Mouse (Mus musculus) kidney, embryonic 15.5 days (tissue): ENCODE results near the gene Atxn2. TPM values are rescaled to one million over a fixed set of nuclear protein-coding genes. Genes with fewer than 3 reads are reported as not detected.
"Not testable (repeated sequence)": the region's sequence is repeated elsewhere in the genome, so short reads cannot be mapped to it uniquely, and the experiment has no call there.

Experiments used
- ATAC-seq: fragments of 200-750 bp; cut with Nextera tagmentation; replicated peaks from 2 replicates; pipeline ENCODE4 v1.8.0; 2017; ENCODE audit warnings: moderate TSS enrichment; ENCODE audit not compliant: low FRiP score
- H3K27ac ChIP-seq: fragments of 300-500 bp; sonication (generic); 2 replicates; pipeline ENCODE4 v1.5.1; 2015; ENCODE audit warnings: mild to moderate bottlenecking, inconsistent platforms
- H3K27me3 ChIP-seq: fragments of 300-500 bp; sonication (generic); 2 replicates; pipeline ENCODE4 v1.6.1; 2015; ENCODE audit warnings: inconsistent platforms
- H3K36me3 ChIP-seq: fragments of 300-500 bp; sonication (generic); 2 replicates; pipeline ENCODE4 v1.6.1; 2015; ENCODE audit warnings: inconsistent platforms
- H3K4me1 ChIP-seq: fragments of 300-500 bp; sonication (generic); 2 replicates; pipeline ENCODE4 v1.6.1; 2015; ENCODE audit warnings: inconsistent platforms
- H3K4me2 ChIP-seq: fragments of 300-500 bp; sonication (generic); 2 replicates; pipeline ENCODE4 v1.6.1; 2015; ENCODE audit warnings: moderate library complexity, mild to moderate bottlenecking, inconsistent platforms
- H3K4me3 ChIP-seq: fragments of 300-500 bp; sonication (generic); replicated peaks from 2 replicates; pipeline ENCODE4 v1.5.1; 2015; ENCODE audit warnings: mild to moderate bottlenecking, inconsistent platforms
- H3K9ac ChIP-seq: fragments of 300-500 bp; sonication (generic); 2 replicates; pipeline ENCODE4 v1.6.1; 2015; ENCODE audit warnings: mild to moderate bottlenecking, inconsistent platforms
- H3K9me3 ChIP-seq: fragments of 300-500 bp; sonication (generic); replicated peaks from 2 replicates; pipeline ENCODE4 v1.6.1; 2016; ENCODE audit warnings: inconsistent platforms
- WGBS: fragments of 180-500 bp; shearing (Covaris S2); methylation state at CpG from one replicate; pipeline ENCODE4 v1.1.7; 2015; ENCODE audit warnings: mixed read lengths; 5-methylcytosine and 5-hydroxymethylcytosine counted together
- polyA plus RNA-seq: library from polyadenylated mRNA; unstranded; fragments of >200 nt; fragmentation: Nextera tagmentation; extraction: Ambion mirVana; gene quantifications from 2 replicates; pipeline ENCODE4 v1.2.1, GENCODE M21; 2015

The Atxn2 gene
- polyA plus RNA-seq, 1 experiment from 2014 or later: 50.1 TPM

DNA sequence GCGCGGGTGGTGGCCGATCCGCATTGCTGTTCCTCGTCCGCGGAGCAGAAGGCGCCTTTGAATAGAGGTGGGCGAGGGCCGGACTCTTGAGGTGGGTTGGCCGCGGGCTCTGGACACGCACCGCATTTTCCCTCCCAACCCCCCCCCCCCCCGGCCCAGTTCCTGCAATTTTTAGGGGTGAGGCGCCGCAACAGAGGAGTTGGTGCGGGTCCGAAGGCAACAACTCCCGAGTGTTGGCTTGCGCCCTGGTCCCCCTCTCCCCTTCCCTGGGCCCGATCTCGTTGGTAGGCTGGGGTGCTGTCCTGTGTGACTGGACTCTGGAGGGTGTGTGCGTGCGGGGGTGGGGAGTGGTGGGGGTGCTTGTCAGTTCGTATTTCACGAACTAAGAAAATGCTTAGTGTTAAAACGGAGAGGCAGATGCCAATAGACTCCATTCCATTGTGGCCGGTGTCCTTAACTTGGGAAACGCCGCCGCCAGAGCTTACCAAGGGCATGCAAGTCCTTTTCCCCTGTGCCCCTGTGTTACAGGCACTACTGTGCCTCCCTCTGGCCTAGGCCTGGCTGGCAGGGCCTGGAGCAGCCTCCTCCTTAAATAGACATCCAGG lies 1.9 kb downstream of the Atxn2 start:
- peak overlapping the region; percentile 98 for H3K9ac ChIP-seq
- under 1% methylated on average over 15 of the region's 32 CpGs for WGBS
- peak overlapping the region; percentile 97 for H3K27ac ChIP-seq
- peaks cover 8% of the 10 kb centered on the region; the same call in 1 of the 2 replicates for H3K36me3 ChIP-seq
- no peaks in the 10 kb centered on the region for H3K27me3 ChIP-seq
- peaks cover 36% of the 10 kb centered on the region for H3K4me1 ChIP-seq
- peak overlapping the region; percentile 79 for H3K4me2 ChIP-seq
- ATAC-seq: 0 out of 2 replicates have a peak, but pooled peaks have one; percentile 27
- H3K4me3 ChIP-seq: peak overlapping the region; percentile 99
- no peaks in the 10 kb centered on the region for H3K9me3 ChIP-seq

DNA sequence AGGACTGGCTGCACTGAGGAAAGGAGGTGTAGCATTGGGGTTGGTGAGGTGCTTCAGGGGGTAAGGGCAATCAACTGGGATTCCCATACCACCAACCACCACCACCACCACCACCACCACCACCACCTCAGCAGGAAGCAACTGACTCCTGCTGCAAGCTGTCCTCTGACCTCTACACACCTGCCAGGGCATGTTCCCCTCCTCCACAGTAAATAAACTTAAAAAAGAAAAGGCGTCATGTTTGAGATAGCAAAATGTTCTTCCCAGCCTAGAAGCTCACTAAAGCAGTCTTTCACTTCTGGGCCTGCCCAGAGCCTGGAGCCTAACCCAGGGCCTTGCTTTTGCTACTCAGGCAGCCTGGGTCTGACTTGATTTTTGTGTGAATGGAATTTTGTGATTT lies 3.2 kb downstream of the Atxn2 start:
- H3K9ac ChIP-seq: no peak overlapping the region
- no peak overlapping the region for H3K27ac ChIP-seq
- ATAC-seq: no peak
- peaks cover 8% of the 10 kb centered on the region; the same call in 1 of the 2 replicates for H3K36me3 ChIP-seq
- peaks cover 40% of the 10 kb centered on the region for H3K4me1 ChIP-seq
- peak overlapping the region; percentile 79 for H3K4me2 ChIP-seq
- WGBS: 81% methylated on average over 1 of the region's 1 CpGs
- H3K9me3 ChIP-seq: no peaks in the 10 kb centered on the region
- peak overlapping the region; percentile 99 for H3K4me3 ChIP-seq
- no peaks in the 10 kb centered on the region for H3K27me3 ChIP-seq

DNA sequence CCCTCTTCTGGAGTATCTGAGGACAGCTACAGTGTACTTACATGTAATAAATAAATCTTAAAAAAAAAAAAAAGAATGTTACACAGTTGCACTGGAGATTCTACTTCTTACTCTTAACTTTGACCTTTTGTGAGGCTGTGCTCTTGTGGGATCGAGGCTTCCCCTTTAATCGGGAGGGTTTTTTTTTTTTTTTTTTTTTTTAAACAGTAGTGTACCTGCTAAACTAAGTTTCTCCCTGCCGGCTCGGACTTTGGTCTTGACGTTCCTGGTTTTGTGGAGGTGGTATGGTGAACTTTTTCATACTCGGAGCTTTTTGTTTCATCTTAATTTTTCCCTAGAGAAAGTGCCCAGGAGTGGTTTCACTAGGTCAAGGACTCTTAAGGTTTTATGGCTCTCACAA lies 3.8 kb downstream of the Atxn2 start:
- no peaks in the 10 kb centered on the region for H3K9me3 ChIP-seq
- no peak overlapping the region for H3K9ac ChIP-seq
- no peaks in the 10 kb centered on the region for H3K27me3 ChIP-seq
- H3K4me1 ChIP-seq: peaks cover 43% of the 10 kb centered on the region
- WGBS: 73% methylated on average over 6 of the region's 6 CpGs
- H3K4me3 ChIP-seq: no peak overlapping the region
- no peak for ATAC-seq
- H3K27ac ChIP-seq: no peak overlapping the region
- no peak overlapping the region for H3K4me2 ChIP-seq
- peaks cover 8% of the 10 kb centered on the region; the same call in 1 of the 2 replicates for H3K36me3 ChIP-seq

DNA sequence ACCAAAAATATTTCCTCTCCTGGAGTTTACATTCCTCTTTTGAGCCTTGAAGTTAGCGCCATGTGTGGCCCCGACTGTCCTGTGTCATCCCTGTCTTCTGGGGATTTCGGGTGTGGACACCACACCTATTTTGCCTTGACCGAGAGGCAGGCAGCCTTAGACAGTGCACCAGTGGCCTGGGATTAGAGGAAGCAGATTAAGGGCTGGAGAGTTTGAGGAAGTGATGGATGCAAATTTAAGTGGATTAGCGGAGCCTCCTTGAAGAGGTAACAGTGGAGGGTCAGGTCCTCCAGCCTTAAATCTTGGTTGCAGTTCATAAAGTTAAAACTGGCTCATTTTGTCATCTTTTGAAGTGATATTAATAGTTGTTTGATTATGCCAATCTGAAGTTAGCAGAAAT lies 7.3 kb downstream of the Atxn2 start:
- ATAC-seq: no peak
- no peak overlapping the region for H3K4me2 ChIP-seq
- peaks cover 8% of the 10 kb centered on the region; the same call in 1 of the 2 replicates for H3K36me3 ChIP-seq

DNA sequence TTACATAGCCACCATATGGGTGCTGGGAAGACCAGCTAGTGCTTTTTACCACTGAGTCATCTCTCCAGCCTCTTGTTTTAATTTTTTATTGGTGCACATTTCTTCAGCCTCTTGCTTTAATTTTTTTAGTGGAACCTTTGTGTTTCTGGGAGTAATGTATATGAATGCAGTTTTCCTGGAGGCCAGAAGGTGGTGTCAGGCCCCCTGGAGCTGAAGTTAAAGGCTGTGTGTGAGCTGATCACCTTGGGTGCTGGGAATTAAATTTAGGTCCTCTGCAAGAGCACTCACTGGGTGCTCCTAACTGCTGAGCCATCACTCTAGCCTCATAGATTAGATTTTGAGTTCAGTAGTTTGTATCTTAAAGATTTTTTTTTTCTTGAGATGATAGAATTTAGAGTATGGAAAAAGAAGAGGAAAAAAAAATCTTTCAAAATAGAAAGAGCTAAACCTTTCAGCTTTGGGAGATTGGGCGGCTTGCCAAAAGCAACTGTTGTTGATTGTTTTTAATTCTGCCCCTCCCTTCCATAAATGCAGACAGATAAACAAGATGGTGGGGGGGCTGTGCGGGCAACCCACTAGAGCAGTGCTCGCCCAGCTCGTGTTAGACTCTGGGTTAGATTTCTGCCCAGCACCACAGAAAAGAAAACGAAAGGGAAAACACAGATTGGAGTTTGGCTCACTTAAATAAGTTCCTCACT lies 9.9 kb downstream of the Atxn2 start:
- Histone ChIP-seq H3K9me3 (no peaks in the 10 kb centered on the region), H3K4me3 (no peak overlapping the region), H3K4me2 (no peak overlapping the region), H3K36me3 (peaks cover 8% of the 10 kb centered on the region; the same call in 1 of the 2 replicates), H3K27ac (no peak overlapping the region), H3K27me3 (no peaks in the 10 kb centered on the region), H3K9ac (no peak overlapping the region), H3K4me1 (peaks cover 30% of the 10 kb centered on the region)
- ATAC-seq: no peak
- 78% methylated on average over 5 of the region's 5 CpGs for WGBS

More for the DNA sequence above, 7.3 kb downstream of the Atxn2 start:
- WGBS: 87% methylated on average over 5 of the region's 5 CpGs
- Histone ChIP-seq H3K27me3 (no peaks in the 10 kb centered on the region), H3K9ac (no peak overlapping the region), H3K4me3 (no peak overlapping the region), H3K4me1 (peaks cover 49% of the 10 kb centered on the region), H3K9me3 (no peaks in the 10 kb centered on the region), H3K27ac (no peak overlapping the region)

DNA sequence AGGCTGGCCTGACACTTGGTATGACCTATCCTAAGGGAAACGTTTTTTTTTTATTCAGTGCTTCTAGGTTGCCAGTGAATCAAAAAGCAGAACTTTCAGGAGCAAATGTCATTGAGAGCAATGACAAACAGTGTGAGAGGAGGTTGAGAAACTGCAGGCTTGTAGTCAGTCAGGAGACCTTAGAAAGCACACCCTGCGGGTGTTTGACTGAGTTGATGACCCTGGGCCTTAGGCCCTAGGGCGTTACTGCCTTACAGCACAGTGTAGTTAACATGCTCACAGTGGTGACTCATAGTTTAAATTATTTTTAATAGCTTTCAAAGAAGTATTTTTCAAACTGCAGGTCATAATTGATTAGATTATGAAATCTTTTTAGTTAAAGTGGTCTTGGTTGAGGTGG lies 10.7 kb downstream of the Atxn2 start:
- H3K9me3 ChIP-seq: no peaks in the 10 kb centered on the region
- no peaks in the 10 kb centered on the region for H3K27me3 ChIP-seq
- 54% methylated on average over 3 of the region's 3 CpGs for WGBS
- no peak overlapping the region for H3K27ac ChIP-seq
- H3K9ac ChIP-seq: no peak overlapping the region
- H3K4me2 ChIP-seq: no peak overlapping the region
- peaks cover 23% of the 10 kb centered on the region for H3K4me1 ChIP-seq
- H3K36me3 ChIP-seq: peaks cover 8% of the 10 kb centered on the region; the same call in 1 of the 2 replicates
- no peak overlapping the region for H3K4me3 ChIP-seq
- no peak for ATAC-seq

DNA sequence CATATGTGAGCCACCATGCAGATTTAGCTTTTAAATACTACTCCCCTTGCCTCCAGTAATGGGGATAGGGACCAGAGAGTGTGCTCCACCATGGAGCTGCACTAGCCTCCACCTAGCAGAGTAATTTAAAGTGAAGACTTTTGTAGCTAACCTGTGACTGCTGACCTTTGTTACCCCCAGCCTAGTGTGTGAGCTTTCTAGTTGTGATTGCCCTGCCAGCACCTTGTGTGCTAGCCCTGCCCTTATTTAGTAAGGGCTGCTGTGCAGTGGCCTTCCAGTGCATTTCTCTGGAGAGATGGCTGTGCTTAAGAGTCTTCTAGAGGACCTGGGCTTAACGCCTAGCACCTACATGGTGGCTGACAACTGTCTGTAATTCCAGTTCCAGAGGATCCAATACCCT lies 13.5 kb downstream of the Atxn2 start:
- Histone ChIP-seq H3K4me3 (no peak overlapping the region), H3K27me3 (no peaks in the 10 kb centered on the region), H3K36me3 (peaks cover 16% of the 10 kb centered on the region), H3K4me2 (no peak overlapping the region), H3K27ac (no peak overlapping the region), H3K9me3 (no peaks in the 10 kb centered on the region), H3K4me1 (peaks cover 16% of the 10 kb centered on the region), H3K9ac (no peak overlapping the region)
- 81% methylated on average over 1 of the region's 1 CpGs for WGBS
- ATAC-seq: no peak

DNA sequence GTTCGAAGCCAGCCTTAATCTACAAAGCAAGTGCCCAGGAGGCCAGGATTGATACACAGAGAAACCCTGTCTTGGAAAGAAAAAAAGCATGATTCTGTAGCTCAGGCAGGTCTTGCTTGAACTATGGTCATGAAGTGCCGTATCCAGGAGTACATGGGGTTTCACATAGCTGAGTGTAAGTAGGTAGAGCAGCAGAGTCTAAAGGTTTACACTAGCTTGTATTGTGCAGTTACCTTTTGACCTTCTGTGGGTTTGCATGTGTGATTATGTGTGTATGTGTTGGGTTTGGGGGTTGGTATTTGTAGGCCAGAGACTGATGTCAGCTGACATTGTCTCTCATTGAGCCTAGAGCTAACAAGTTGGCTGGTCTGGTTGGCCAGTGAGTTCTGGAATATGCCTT lies 18.9 kb downstream of the Atxn2 start:
- H3K27ac ChIP-seq: no peak overlapping the region
- H3K27me3 ChIP-seq: no peaks in the 10 kb centered on the region
- no peaks in the 10 kb centered on the region for H3K9me3 ChIP-seq
- no peak overlapping the region for H3K4me2 ChIP-seq
- WGBS: 96% methylated on average over 2 of the region's 2 CpGs
- no peak overlapping the region for H3K9ac ChIP-seq
- 0 out of 2 replicates have a peak, but pooled peaks cover 2% of the 10 kb centered on the region for H3K4me1 ChIP-seq
- H3K4me3 ChIP-seq: no peak overlapping the region
- no peak for ATAC-seq
- peaks cover 31% of the 10 kb centered on the region for H3K36me3 ChIP-seq

DNA sequence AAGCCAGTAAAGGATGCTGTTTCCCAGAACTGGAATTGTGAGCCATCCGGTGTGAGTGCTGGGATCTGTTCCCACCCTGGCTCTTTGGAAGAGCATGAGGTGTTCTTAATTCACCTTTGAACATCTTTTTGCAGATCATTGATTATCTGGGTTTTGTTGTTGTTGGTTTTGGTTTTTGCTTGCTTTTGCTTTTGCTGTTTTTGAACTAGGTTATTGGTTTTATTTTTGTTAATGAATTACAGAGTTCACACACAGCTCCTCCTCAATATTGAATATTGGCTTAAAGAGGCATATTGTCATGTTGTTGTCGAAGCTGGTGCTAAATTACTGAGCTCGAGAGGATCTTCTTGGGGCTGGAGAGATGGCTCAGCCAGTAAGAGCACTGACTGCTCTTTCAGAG lies 25.5 kb downstream of the Atxn2 start:
- Histone ChIP-seq H3K36me3 (peaks cover 24% of the 10 kb centered on the region), H3K4me3 (no peak overlapping the region), H3K4me1 (peaks cover 4% of the 10 kb centered on the region; the same call in 1 of the 2 replicates), H3K27ac (no peak overlapping the region), H3K9ac (no peak overlapping the region), H3K9me3 (no peaks in the 10 kb centered on the region), H3K27me3 (no peaks in the 10 kb centered on the region), H3K4me2 (no peak overlapping the region)
- no peak for ATAC-seq
- 93% methylated on average over 3 of the region's 3 CpGs for WGBS

DNA sequence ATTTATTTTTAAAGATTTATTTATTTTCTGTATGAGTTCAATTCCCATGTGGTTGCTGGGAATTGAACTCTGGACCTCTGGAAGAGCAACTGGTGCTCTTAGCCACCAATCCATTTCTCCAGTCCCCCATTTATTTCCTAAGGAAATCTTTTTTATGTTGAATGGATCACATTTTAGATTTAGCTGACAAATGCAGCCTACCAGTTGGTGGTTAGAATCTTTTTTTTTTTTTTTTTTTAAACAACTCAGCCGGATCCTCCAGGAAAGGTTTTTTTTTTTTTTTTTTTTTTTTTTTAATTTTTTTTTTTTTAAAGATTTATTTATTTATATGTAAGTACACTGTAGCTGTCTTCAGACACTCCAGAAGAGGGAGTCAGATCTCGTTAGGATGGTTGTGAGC lies 27.0 kb downstream of the Atxn2 start:
- WGBS: 60% methylated on average over 2 of the region's 2 CpGs
- not testable (repeated sequence) for H3K9me3 ChIP-seq, H3K4me3 ChIP-seq, H3K27ac ChIP-seq, H3K4me1 ChIP-seq, H3K27me3 ChIP-seq, ATAC-seq, H3K9ac ChIP-seq, H3K4me2 ChIP-seq
- peaks cover 20% of the 10 kb centered on the region for H3K36me3 ChIP-seq

DNA sequence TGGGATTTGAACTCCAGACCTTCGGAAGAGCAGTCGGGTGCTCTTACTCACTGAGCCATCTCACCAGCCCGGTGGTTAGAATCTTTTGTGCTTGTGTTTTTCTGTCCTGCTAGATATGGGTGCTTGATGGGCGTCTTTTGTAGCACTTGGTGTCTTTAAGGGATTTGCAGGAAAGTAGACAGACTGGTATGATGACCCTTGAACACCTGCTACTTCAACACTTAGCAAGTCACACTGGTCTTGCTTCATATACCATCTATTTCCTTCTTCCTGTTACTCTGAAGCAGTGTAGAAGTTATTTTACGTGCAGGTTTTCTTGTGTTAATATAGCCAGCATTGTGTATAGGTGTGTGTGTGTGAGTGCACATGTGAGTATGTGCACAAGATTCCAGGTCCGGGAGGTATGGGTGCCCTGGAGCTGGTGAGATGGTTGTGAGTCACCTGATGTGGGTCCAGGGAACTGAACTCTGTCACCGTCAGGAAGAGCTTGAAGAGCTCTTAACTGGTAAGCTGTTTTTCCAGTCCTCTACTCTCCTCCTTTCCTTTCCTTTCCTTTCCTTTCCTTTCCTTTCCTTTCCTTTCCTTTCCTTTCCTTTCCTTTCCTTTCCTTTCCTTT lies 27.5 kb downstream of the Atxn2 start:
- Histone ChIP-seq H3K27ac (0 out of 2 replicates have a peak overlapping the region, but pooled peaks have one; percentile 18), H3K27me3 (no peaks in the 10 kb centered on the region), H3K9ac (no peak overlapping the region), H3K4me3 (no peak overlapping the region), H3K36me3 (peaks cover 20% of the 10 kb centered on the region), H3K4me1 (peaks cover 7% of the 10 kb centered on the region; the same call in 1 of the 2 replicates), H3K4me2 (no peak overlapping the region), H3K9me3 (no peaks in the 10 kb centered on the region)
- ATAC-seq: no peak
- WGBS: 89% methylated on average over 7 of the region's 7 CpGs

DNA sequence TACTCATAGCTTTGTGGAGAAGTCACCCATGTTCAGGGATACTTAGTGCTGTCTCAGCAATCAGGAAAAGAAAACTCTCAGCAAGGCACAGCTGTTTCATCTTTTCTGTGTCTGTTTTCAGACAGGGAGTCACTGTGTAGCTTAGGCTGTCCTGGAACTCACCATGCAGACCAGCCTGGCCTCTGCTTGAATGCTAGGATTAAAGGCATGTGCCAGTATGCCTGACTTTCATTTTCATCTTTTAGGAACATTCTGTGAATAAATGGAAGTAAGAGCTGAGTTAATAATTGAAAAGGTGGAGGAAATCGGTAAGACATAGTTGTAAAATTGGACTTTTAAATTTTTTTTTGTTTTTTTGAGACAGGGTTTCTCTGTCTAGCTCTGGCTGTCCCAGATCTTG lies 29.4 kb downstream of the Atxn2 start:
- no peak overlapping the region for H3K27ac ChIP-seq
- H3K9ac ChIP-seq: no peak overlapping the region
- no peaks in the 10 kb centered on the region for H3K27me3 ChIP-seq
- no peak overlapping the region for H3K4me2 ChIP-seq
- H3K9me3 ChIP-seq: no peaks in the 10 kb centered on the region
- 87% methylated on average over 1 of the region's 1 CpGs for WGBS
- peaks cover 10% of the 10 kb centered on the region; the same call in 1 of the 2 replicates for H3K36me3 ChIP-seq
- no peak overlapping the region for H3K4me3 ChIP-seq
- no peak for ATAC-seq
- peaks cover 7% of the 10 kb centered on the region; the same call in 1 of the 2 replicates for H3K4me1 ChIP-seq
